29 mouse cellular contexts compared by ENCODE assay signal in the genomic region with DNA sequence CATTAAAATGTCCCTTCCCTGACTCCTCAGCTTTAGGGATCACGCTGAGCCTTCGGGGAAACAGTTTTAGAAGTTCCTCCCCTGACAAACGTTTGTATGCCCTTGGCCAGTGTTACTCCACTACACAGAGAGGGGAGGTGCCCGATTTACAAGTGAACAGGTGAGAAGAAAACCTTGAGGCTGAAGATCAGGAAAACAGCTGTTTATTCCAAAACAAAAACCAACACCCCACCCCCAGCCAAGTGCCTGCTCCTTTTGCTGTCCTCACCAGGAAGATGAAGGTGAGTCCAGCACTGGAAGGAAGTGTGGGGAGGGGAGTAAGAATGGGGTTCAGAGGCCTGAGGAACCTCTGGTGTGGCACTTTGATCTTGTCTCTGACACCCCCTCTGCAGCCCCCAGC. TPM values are rescaled to one million over a fixed set of nuclear protein-coding genes. Genes with fewer than 3 reads are reported as not detected.
DNase-seq lines count a peak whose midpoint lies in the region; ATAC-seq and TF ChIP-seq lines count a peak whose summit lies in the region.
"Had no signal": no experiment of that assay in that cellular context is flagged by ENCODE, and none has a peak within 500 bp of the region (broad histone marks: within the 10 kb centered on the region; RNA-seq: fewer than 3 reads in every experiment).

No protein-coding gene starts in this region.

- peaks cover 12% of the 10 kb centered on the region; the same call in 1 of the 2 replicates for H3K4me1 ChIP-seq in lung, embryonic 15.5 days
- no peaks in the 10 kb centered on the region for H3K4me1 ChIP-seq in lung, adult 2 months (ENCODE audit: control insufficient read depth, insufficient read depth, low read length)
- peaks cover 86% of the 10 kb centered on the region for H3K4me1 ChIP-seq in E14TG2a.4 (replicated peaks; ENCODE audit: low read depth, low read length)
- H3K4me1 ChIP-seq in hindbrain, embryonic 12.5 days, result no peaks in the 10 kb centered on the region
- peaks cover 16% of the 10 kb centered on the region; the same call in 1 of the 2 replicates for H3K4me1 ChIP-seq in kidney, embryonic 15.5 days

- H3K27ac ChIP-seq in lung, embryonic 15.5 days, result peak overlapping the region; percentile 58; the same call in 1 of the 2 replicates
- H3K27ac ChIP-seq in hindbrain, embryonic 12.5 days, result no peak overlapping the region
- no peak overlapping the region for H3K27ac ChIP-seq in kidney, embryonic 15.5 days
- H3K27ac ChIP-seq: embryonic facial prominence, embryonic 10.5 days; embryonic facial prominence, embryonic 12.5 days had no signal

- no peaks in the 10 kb centered on the region for H3K9me3 ChIP-seq in lung, embryonic 15.5 days
- no peaks in the 10 kb centered on the region for H3K9me3 ChIP-seq in E14TG2a.4 (ENCODE audit: low read length)
- no peaks in the 10 kb centered on the region for H3K9me3 ChIP-seq in hindbrain, embryonic 12.5 days (replicated peaks)
- H3K9me3 ChIP-seq in kidney, embryonic 15.5 days (replicated peaks), result no peaks in the 10 kb centered on the region
- H3K9me3 ChIP-seq: embryonic facial prominence, embryonic 10.5 days; embryonic facial prominence, embryonic 12.5 days; G1E had no signal

- no peak overlapping the region for H3K9ac ChIP-seq in lung, embryonic 15.5 days
- no peak overlapping the region for H3K9ac ChIP-seq in hindbrain, embryonic 12.5 days
- H3K9ac ChIP-seq in kidney, embryonic 15.5 days, result no peak overlapping the region
- H3K9ac ChIP-seq: embryonic facial prominence, embryonic 12.5 days had no signal

- ATAC-seq in lung, embryonic 15.5 days (ENCODE audit: borderline replicate concordance, extremely low read depth, low FRiP score, low TSS enrichment), result no peak
- ATAC-seq in hindbrain, embryonic 12.5 days (ENCODE audit: low FRiP score), result no peak
- no peak for ATAC-seq in kidney, embryonic 15.5 days (replicated peaks; ENCODE audit: low FRiP score)
- ATAC-seq: activated CD4-positive, CD25-positive, alpha-beta regulatory T cell, adult 4 months; CD4-positive, CD25-positive, alpha-beta regulatory T cell, adult 4 months; forebrain, embryonic 14.5 days; forebrain, embryonic 16.5 days; Patski had no signal

- TF ChIP-seq POLR2A in lung, adult 2 months (IDR thresholded peaks at IDR 0.05; ENCODE audit: borderline replicate concordance, extremely low read depth, low read depth, low read length), result no peak

- no peak for TF ChIP-seq CTCF in lung, adult 2 months (IDR thresholded peaks at IDR 0.05; ENCODE audit: insufficient read depth, low read length)
- TF ChIP-seq CTCF in E14TG2a.4 (conservative IDR thresholded peaks at IDR 0.05; ENCODE audit: low read length), result no peak

- DNase-seq in lung, adult 2 months, result no peak
- DNase-seq in ES-CJ7 (ENCODE audit: low read depth, low spot score) (peak; percentile 93), R1 (ENCODE audit: low read depth, low spot score) (peak; percentile 96)
- no peak for DNase-seq in thymus, postnatal 14 days
- DNase-seq: adrenal gland, adult 8-10 months; adrenal gland, postnatal 14 days; adrenal gland, postnatal 36 days; B cell, adult 2 months; cerebellum, adult 11-12 months; cerebellum, adult 2 months; cerebellum, adult 9-10 months; cerebellum, postnatal 10 days; cerebellum, postnatal 25 days had no signal

- WGBS in lung, embryonic 15.5 days, result 41% methylated on average over 4 of the region's 4 CpGs
- 42% methylated on average over 4 of the region's 4 CpGs for WGBS in lung, adult 2 months
- WGBS in hindbrain, embryonic 12.5 days, result 56% methylated on average over 4 of the region's 4 CpGs
- WGBS in kidney, embryonic 15.5 days, result 43% methylated on average over 4 of the region's 4 CpGs

- H3K4me3 ChIP-seq in lung, embryonic 15.5 days, result no peak overlapping the region
- H3K4me3 ChIP-seq in lung, adult 2 months (replicated peaks; ENCODE audit: extremely low read depth, low read depth, low read length), result no peak overlapping the region
- peak overlapping the region; percentile 64 for H3K4me3 ChIP-seq in E14TG2a.4 (replicated peaks; ENCODE audit: low read length)
- H3K4me3 ChIP-seq in hindbrain, embryonic 12.5 days, result no peak overlapping the region
- H3K4me3 ChIP-seq in kidney, embryonic 15.5 days (replicated peaks), result no peak overlapping the region
- H3K4me3 ChIP-seq: embryonic facial prominence, embryonic 10.5 days; embryonic facial prominence, embryonic 12.5 days had no signal

- no peaks in the 10 kb centered on the region for H3K36me3 ChIP-seq in lung, embryonic 15.5 days
- H3K36me3 ChIP-seq in E14TG2a.4 (ENCODE audit: insufficient read depth, low read length), result peaks cover 22% of the 10 kb centered on the region
- peaks cover 17% of the 10 kb centered on the region for H3K36me3 ChIP-seq in hindbrain, embryonic 12.5 days
- no peaks in the 10 kb centered on the region for H3K36me3 ChIP-seq in kidney, embryonic 15.5 days
- H3K36me3 ChIP-seq: embryonic facial prominence, embryonic 10.5 days; embryonic facial prominence, embryonic 12.5 days; G1E had no signal

- no peak overlapping the region for H3K4me2 ChIP-seq in lung, embryonic 15.5 days
- no peak overlapping the region for H3K4me2 ChIP-seq in hindbrain, embryonic 12.5 days (replicated peaks)
- H3K4me2 ChIP-seq in kidney, embryonic 15.5 days, result no peak overlapping the region
- H3K4me2 ChIP-seq: embryonic facial prominence, embryonic 12.5 days had no signal

- 0 out of 2 replicates have a peak, but pooled peaks cover 7% of the 10 kb centered on the region for H3K27me3 ChIP-seq in lung, embryonic 15.5 days
- H3K27me3 ChIP-seq in E14TG2a.4 (ENCODE audit: insufficient read depth, low read length), result no peaks in the 10 kb centered on the region
- H3K27me3 ChIP-seq in hindbrain, embryonic 12.5 days, result peaks cover 9% of the 10 kb centered on the region
- peaks cover 2% of the 10 kb centered on the region; the same call in 1 of the 2 replicates for H3K27me3 ChIP-seq in kidney, embryonic 15.5 days
- H3K27me3 ChIP-seq: Patski had no signal

RNA-seq across cellular contexts. Expression of a gene that starts 13.0 kb away (rescaled TPM):
- 409 and 411 TPM in 2 replicates for polyA plus RNA-seq in lung, embryonic 15.5 days (2015; fragmentation: Nextera tagmentation; extraction: Ambion mirVana)
- polyA plus RNA-seq in lung, adult 2 months (2012; rRNA removed), result 135 and 210 TPM in 2 replicates
- 331 and 348 TPM in 2 replicates for polyA plus RNA-seq in hindbrain, embryonic 12.5 days (2016; fragmentation: Nextera tagmentation; extraction: Ambion mirVana)
- 384 and 386 TPM in 2 replicates for polyA plus RNA-seq in kidney, embryonic 15.5 days (2015; fragmentation: Nextera tagmentation; extraction: Ambion mirVana)

RNA-seq across cellular contexts. Expression of a gene that starts 19.1 kb away (rescaled TPM):
- 0.94 and 1.3 TPM in 2 replicates for polyA plus RNA-seq in lung, embryonic 15.5 days (2015; fragmentation: Nextera tagmentation; extraction: Ambion mirVana)
- 2.5 and 3.4 TPM in 2 replicates for polyA plus RNA-seq in lung, adult 2 months (2012; rRNA removed)
- polyA plus RNA-seq in hindbrain, embryonic 12.5 days (2016; fragmentation: Nextera tagmentation; extraction: Ambion mirVana), result 5.3 and 6.7 TPM in 2 replicates
- 0.84 and 0.96 TPM in 2 replicates for polyA plus RNA-seq in kidney, embryonic 15.5 days (2015; fragmentation: Nextera tagmentation; extraction: Ambion mirVana)
- polyA plus RNA-seq: G1E had no signal

RNA-seq across cellular contexts. Expression of a gene that starts 32.7 kb away (rescaled TPM):
- 314 and 334 TPM in 2 replicates for polyA plus RNA-seq in lung, embryonic 15.5 days (2015; fragmentation: Nextera tagmentation; extraction: Ambion mirVana)
- 171 and 204 TPM in 2 replicates for polyA plus RNA-seq in lung, adult 2 months (2012; rRNA removed)
- 290 and 306 TPM in 2 replicates for polyA plus RNA-seq in hindbrain, embryonic 12.5 days (2016; fragmentation: Nextera tagmentation; extraction: Ambion mirVana)
- 391 and 408 TPM in 2 replicates for polyA plus RNA-seq in kidney, embryonic 15.5 days (2015; fragmentation: Nextera tagmentation; extraction: Ambion mirVana)

RNA-seq across cellular contexts. Expression of a gene that starts 35.9 kb away (rescaled TPM):
- 20.8 and 21.4 TPM in 2 replicates for polyA plus RNA-seq in lung, embryonic 15.5 days (2015; fragmentation: Nextera tagmentation; extraction: Ambion mirVana)
- polyA plus RNA-seq in lung, adult 2 months (2012; rRNA removed), result 59.4 and 97.7 TPM in 2 replicates
- 2.9 and 4.0 TPM in 2 replicates for polyA plus RNA-seq in hindbrain, embryonic 12.5 days (2016; fragmentation: Nextera tagmentation; extraction: Ambion mirVana)
- 12.9 and 14.1 TPM in 2 replicates for polyA plus RNA-seq in kidney, embryonic 15.5 days (2015; fragmentation: Nextera tagmentation; extraction: Ambion mirVana)

RNA-seq across cellular contexts. Expression of a gene that starts 42.6 kb away (rescaled TPM):
- polyA plus RNA-seq in lung, embryonic 15.5 days (2015; fragmentation: Nextera tagmentation; extraction: Ambion mirVana), result 0.57 and 0.76 TPM in 2 replicates
- polyA plus RNA-seq in lung, adult 2 months (2012; rRNA removed), result not detected in 2 replicates
- not detected in 2 replicates for polyA plus RNA-seq in hindbrain, embryonic 12.5 days (2016; fragmentation: Nextera tagmentation; extraction: Ambion mirVana)
- polyA plus RNA-seq in kidney, embryonic 15.5 days (2015; fragmentation: Nextera tagmentation; extraction: Ambion mirVana), result 1.0 TPM in 1 of 2 replicates, not detected in the other
- polyA plus RNA-seq: activated CD4-positive, CD25-positive, alpha-beta regulatory T cell, adult 4 months; CD4-positive, CD25-positive, alpha-beta regulatory T cell, adult 4 months; cerebellum, adult 2 months; cortical plate, adult 2 months; embryonic facial prominence, embryonic 10.5 days; embryonic facial prominence, embryonic 12.5 days; embryonic facial prominence, embryonic 14.5 days; forebrain, embryonic 11.5 days; forebrain, embryonic 14.5 days; forebrain, embryonic 16.5 days; frontal cortex, adult 2 months; G1E had no signal

Comparison
In these comparisons a context has a peak if more than half of its experiments do, and no peak if none do; other contexts are left out.
1. DNase-seq: peak in ES-CJ7 (single experiment) and R1 (single experiment); none in lung, adult 2 months (single experiment) and thymus, postnatal 14 days (single experiment).